Mouse (Mus musculus) left cerebral cortex, postnatal 14 days (tissue): ENCODE measurements around the gene Klhl26. TPM values are rescaled to one million over a fixed set of nuclear protein-coding genes. Genes with fewer than 3 reads are reported as not detected.

Experiments used
- DNase-seq, 2 experiments: peaks; one replicate each; pipeline ENCODE4 v3.0.0; 2021 to 2022; ENCODE audit warnings: low spot score in 2 of 2, mixed read lengths in 1 of 2
- intact Hi-C: fragments of 180-260 bp; cut with DNase I; formaldehyde crosslinking; loops from one replicate; pipeline ENCODE4 v1.15.1; 2025
- total RNA-seq, 2 experiments: library from RNA; stranded (reverse); gene quantifications; 2 replicates each; pipeline ENCODE4 v1.2.3; 2021

The Klhl26 gene
- total RNA-seq, 2 experiments from 2014 or later, result 37.2 to 37.9 TPM

DNA sequence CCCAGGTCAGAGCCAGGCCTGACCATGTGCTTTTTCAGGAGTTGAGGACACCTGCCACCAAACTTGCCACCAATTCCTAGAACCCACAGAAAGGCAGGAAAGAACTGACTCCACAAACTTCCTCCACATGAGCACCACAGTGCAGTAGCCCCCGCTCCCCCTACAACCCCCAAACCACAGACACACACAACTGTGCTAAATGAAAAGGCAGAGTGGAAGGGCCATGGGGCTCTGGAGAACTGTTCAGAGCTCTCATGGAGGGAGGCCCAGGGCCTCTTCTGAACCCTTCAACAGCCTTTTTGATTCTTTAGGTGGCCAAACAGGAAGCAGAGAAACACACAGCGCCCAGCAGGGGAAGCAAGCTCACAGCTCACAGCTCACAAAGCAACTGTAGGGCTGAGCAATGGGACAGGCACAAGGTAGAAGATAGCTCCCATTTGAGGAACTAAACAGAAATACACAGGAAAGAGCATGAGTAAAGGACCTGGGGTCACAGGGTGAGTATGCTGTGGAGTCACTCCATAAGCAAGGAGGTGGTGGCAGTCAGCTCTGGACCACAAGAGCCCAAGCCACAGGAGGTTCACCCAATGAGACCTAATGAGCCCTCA, 50.4 kb downstream of the Klhl26 start:
- intact Hi-C loops, result no loop called here
- no peak for DNase-seq

DNA sequence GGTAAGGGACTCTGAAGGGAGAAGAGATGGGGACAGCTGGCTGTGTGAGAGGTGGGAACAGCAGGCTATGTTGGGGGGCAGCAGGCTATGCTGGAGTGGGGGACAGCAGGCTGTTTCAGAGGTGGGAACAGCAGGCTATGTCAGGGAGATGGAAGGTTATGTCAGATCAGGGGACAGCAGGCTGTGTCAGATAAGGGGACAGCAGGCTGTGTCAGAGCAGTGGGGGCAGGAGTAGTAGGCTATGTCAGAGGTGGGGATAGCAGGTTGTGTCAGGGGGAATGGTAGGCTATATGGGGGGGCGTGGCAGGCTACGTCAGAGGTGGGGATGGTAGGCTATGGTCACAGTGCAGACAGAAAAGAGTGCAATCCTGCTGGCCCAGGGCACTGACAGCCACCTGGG, 54.0 kb downstream of the Klhl26 start:
- DNase-seq, result no peak
- intact Hi-C loops, result no loop called here

DNA sequence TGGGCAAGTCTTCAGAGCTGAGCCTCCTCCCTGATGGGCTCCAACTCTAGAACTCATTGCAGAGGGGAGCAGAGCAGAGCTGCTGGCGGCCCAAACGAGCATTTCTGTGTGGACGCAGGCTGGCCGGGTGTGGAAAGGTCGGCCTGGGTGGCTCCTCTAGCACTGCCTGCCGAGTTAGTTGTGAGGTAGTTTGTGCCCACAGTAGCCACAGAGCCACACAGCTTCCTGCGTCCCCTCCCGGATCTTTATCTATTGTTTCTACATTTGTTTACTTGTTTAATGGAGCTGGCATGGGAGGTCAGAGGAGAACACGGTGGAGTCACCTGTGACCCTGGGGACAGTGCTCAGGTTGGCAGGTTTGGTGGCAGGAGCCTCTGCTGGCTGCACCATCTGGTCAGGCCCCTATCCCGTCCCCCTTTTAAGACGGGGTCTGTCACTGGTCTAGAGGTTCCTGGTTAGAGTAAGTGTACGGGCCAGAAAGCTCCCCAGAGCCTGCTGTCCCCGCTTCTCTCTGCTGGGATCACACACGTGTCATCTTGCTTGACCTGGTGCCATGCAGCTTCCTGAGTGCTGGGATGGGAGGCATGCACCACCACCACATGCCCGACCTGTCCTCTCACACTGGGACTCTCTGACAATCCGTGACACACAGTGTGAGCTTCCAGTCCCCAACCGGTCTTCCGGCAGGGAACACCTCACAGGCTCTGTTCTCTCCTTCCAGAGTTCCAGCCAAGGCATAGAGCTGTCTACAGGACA, 55.2 kb downstream of the Klhl26 start:
- no peak for DNase-seq
- intact Hi-C loops, result no loop called here

DNA sequence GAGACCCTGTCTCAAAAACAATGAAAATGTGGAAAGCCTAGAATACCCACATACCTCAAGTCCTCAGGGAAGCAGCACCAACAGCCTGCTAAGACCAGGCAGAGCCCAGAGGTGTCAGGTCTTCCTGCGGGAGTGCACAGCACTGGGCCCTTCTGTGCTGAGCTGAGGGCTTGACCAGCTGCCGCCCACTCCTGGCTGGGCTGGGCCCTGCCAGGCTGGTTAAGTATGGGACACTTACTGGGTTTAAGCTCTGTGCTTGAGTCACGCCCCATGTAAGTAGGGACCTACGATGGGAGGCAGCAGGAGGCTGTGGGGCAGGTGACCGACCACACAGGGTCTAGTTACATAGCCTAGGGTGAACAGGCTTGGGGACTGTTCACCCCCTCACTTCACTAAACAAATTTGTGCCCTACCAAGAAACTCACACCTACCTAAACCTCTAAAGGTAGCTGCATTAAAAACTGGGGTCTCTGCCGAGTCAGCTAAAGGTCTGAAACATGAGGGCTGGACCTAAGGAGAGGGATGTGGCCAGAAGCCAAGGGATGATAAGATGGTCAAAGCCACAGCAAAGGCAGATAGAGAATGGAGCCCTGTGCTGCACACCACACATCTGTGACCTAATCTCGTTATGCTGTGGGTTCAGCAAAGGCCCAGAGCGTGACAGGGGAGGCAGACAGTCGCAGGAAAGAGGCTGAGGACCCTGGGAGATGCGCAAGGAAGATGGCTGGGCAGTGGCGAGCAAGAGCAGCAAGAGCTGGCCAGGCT, 56.7 kb downstream of the Klhl26 start:
- intact Hi-C loops, result loop anchor here (5.0 kb wide), 1 partner anchor 82 kb away; no protein-coding TSS in a partner anchor
- no peak for DNase-seq

DNA sequence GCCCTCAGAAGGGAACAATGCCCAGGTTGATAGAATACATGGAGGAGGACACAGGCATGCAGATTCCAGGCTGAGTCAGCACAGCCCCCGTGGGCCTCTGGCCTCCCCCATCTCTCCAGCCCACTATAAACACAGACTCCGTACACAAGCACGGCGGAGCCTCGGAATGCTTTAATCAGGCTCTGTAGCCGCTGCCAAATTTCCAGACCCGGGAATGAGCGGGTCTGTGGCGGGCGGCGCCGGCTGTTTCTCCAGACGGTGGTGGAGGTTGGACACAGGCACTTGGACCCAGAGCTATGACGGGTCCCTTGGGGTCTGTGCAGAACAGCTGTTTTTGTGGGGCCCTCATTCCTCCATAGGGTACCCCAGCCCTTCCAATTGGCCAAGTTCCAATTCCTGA, 57.8 kb downstream of the Klhl26 start:
- DNase-seq, result peak; percentile 63 to 64
- intact Hi-C loops, result loop anchor here (5.0 kb wide), 1 partner anchor 83 kb away; no protein-coding TSS in a partner anchor

DNA sequence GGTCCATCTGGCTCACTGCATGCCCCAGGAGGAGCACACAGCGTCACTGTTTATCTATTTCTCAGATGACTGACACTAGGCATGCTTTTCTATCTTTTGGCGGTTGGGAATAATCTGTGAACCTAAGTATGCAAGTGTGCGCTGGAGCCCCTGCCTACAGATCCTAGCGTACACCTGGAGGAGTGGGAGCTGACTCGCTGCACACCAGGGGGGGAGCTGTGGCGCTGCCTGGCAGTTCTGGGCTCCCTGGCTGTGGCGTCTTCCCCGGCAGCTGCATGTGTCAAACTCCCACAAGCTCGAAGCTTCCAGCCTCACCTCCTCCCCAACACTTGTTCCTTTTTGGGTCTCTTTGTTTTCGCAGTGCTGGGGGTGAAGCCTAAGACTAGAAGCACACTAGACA, 58.9 kb downstream of the Klhl26 start:
- intact Hi-C loops, result loop anchor here (5.0 kb wide), 1 partner anchor 84 kb away; no protein-coding TSS in a partner anchor
- DNase-seq, result peak; percentile 82 to 90

DNA sequence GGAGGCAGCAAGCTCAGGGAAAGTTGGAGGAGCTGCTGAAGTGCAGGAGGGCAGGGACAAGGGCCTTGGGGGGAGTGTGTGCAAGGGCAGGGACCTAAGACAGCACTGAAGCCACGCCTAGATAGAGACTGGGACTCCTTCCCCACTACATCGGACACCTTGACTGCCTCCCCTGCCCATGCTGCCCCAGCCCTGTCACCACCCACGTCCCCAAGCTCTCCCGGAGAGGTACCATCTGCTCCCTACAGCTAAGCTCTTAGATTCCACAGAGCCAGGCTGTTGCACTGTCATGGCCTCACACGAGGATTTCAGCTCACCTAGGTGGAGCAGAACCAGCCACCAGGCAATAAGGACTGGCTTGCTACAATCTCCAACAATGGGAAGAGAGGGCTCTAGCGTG, 59.8 kb downstream of the Klhl26 start:
- intact Hi-C loops, result loop anchor here (5.0 kb wide), 1 partner anchor 85 kb away; no protein-coding TSS in a partner anchor
- peak; percentile 42 to 55 for DNase-seq

DNA sequence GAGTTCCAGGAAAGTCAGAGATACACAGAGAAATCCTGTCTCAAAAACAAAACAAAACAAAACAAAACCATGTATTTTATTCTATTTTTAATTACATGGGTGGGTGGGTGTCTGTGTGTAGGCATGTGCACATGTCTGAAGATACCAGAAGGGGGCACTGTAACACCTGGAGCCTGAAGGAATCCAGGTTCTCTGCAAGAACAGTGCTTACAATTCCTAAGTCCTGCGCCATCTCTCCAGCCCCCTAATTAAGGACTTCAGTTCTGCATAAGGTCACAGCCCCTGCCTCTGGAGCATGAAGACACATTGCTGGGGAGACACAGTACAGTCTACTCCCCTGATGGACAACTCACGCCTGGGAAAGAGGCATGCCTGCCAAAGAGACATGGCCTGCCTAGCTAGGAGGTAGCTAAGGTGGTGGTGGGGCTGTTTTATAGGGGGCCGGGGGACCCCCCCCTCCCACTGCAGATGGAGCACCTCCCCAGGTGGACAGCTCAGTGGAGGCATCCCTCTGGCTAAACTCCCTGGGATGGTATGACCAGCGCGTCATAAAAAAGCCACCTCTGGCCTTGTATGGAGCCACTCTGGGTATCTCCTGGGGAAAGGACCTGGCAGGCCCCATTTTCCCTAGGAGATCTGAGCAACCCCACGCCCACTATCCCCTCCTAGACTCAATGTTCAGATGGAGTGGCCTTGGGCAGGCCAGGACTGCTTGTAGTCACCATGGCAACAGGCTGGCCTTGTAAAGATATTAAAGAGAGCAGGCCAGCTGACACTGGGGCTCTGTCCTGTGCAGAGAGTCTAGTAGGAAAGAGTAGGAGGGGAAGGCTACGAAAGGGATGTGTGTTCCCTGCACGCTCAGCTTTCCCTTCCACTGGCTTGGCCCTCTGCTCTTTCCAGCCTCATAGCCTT, 61.0 kb downstream of the Klhl26 start:
- DNase-seq, result peak; percentile 54 to 72
- intact Hi-C loops, result loop anchor here (5.0 kb wide), 1 partner anchor 87 kb away; no protein-coding TSS in a partner anchor

DNA sequence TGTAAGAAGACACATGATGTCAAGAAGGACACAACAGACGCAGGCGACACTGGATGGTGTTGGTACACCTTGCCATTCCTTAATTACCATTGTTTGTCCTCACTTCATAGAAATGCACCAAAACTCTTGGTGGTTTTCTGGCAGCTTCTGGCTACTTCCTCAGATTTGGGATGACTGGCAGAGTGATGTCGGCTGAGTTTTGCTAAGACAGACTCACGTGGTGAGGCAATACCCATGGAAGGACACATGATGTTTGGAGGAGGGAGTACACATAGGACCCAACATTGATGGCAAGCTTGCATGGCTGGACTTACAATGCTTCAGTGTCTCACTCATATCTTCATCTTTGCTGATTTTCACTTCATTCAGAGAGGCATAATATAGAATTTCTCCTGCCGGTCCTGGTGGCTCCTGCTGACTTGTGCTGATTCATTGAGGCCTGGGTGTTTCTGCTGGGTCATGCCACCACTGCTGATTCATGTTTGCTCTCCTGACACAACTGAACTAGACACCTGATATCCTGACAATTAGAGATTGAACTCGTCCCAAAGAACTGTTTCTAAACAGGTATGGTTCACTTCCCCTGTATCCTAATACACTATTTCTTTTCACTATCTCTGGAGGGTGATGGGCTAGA, 62.3 kb downstream of the Klhl26 start:
- DNase-seq, result no peak
- intact Hi-C loops, result no loop called here

DNA sequence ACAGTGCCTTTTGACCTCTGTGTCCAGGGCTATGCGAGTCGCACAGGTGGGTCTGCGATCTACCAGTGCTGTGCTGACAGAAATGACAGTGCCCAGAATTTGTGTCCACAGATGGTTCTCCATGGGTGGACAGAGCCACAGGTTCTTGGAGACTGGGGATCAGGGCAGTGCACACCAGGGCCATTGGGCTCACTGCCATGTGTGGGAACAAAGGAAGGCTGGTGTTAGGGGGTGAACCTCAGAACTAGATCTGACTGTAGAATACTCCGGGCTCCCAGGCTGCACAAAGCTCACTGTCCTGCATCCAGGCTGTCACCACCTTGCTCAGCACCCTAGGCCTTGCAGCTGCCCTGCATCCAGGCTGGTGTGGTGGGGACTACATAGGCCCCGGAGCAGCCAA, 66.5 kb downstream of the Klhl26 start:
- intact Hi-C loops, result no loop called here
- DNase-seq, result no peak

DNA sequence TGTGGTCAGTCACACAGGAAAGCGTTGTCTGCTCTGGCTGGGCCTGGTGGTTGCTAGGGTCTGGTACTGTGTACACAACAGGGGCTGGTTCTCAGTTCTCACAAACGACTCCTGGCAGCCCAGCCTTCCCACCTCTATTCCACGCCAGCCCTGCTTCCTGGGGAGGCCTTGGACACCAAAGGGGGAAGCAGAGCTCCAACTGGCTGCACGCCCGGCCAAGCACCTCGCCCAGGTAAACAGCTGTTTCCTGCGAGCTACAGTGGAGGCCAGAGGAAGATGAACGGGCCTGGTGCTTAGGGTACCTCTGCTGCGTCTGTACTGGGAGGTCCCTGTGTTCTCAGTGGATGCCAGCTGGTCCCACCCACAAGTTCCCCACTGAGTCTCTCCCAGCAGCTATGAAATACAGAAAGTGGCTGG, 67.3 kb downstream of the Klhl26 start:
- peak in 1 of 2 experiments; percentile 40 for DNase-seq
- intact Hi-C loops, result no loop called here

DNA sequence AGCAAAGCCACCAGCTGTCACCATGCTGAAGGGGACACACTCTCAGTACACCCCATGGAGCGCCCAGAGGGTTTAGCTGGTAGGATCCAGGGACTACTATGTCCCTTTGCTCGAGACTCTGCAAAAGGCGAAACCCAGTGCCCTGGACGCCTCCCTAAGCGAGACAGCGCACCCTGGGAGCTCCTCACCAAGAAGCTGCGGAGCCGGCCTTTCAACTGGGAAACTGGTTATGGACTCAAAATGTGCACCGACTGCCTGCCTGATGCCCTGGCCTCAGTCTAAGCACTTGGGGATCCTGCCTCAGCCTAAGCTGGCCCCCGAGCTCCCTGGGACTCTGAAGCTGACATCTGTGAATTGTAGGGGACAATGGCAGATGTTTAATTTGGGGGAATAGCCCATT, 67.7 kb downstream of the Klhl26 start:
- DNase-seq, result no peak
- intact Hi-C loops, result no loop called here

DNA sequence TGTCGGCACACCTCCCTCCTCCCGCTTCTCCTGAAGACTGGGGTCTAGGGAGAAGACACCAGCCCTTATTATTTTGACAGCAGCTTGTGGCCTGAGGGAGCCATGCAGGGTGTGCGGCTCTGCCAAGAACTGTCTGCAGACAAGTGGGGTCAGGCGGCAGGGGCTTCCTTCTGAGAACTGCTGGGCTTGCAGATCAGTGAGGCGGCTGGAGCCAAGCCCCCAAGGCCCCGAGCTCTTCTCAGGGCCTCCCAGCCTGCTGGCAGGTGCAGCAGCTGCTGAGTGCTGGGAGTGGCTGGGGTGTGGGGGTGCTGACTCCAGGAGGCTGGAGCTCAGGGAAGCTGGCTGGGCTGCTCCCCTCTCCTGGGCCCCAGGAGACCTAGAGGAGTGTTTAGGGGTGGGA, 68.5 kb downstream of the Klhl26 start:
- DNase-seq, result no peak
- intact Hi-C loops, result no loop called here

DNA sequence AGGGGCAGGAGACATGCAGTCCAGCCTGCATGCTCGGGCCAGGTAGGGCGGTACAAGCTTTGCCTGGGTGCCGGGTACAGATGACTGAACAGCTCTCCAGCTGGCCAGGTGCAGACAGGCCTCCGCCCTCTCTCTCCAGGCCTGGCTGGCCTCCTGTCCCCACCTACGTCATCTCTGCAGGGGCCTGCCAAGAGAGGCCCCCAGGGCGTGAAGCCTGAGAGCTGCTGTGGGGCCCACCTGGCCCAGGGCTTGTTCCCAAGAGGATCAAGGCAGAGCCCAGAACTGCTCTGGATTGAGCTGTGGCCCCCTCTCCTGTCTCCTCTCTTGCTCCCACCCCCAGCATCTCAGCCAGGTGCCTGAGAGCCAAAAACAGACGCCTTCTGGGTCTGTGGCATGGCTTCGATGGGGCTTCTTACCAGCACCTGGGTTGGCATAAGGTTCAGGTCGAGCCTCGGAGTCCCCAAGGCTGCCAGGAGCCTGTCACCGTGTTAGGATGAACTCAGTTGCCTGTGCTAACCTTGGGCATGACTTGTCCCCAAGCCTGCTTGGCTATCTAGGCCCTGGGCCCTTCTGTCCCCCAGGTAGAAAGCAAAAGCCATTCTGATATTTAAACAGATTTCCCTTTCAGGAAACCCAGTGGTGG, 70.2 kb downstream of the Klhl26 start:
- DNase-seq, result no peak
- intact Hi-C loops, result no loop called here

DNA sequence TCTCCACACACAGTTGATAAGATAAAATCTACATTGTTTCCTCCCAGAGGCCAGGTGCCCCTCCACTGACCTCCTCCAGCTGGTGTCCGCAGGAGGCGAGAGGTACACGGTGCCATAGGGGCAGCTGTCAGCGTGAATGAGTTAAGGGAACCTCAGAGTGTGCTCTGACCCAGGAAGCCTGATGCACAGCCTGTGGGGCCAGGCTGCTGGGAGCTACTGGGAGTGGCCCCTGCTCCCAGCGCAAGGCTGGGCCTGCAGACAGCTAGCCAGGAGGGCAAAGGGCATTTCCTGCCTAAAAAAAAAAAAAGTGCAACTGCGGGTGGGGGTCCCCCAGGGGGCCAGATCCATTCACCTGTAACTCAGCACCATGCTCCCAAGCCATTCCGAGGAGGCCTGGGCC, 71.6 kb downstream of the Klhl26 start:
- intact Hi-C loops, result no loop called here
- no peak for DNase-seq

DNA sequence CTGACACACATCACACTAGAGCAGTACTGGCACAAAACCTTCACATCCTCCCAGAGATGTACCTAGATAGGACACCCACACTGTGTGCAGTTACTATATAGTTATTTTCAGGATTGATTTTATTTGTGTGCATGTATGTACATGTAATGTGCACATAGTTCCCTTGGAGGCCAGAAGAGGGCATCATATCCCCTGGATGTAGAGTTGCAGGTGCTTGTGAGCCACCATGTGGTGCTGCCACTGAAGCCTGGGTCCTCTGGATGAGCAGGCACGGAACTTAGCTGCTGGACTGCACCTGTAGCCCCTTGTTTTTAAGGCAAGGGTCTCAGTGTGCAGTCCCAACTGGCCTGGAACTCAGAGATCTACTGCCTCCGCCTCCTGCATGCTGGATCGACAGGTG, 72.6 kb downstream of the Klhl26 start:
- intact Hi-C loops, result no loop called here
- no peak for DNase-seq
